Mouse (Mus musculus): ENCODE data around the gene Adra2c. TPM values are rescaled to one million over a fixed set of nuclear protein-coding genes. Genes with fewer than 3 reads are reported as not detected.

Adra2c gene
- polyA plus RNA-seq (2011; ENCODE audit: insufficient read depth, insufficient read length, low replicate concordance, missing spikeins): not detected in 2 replicates

GRCm38 (mm10) chr5:35278019-35278418 is at the start of gene Adra2c:
Gene Adra2c (plus strand): TSS chr5:35278319.
- no peak within 1 kb of the TSS for H3K27ac ChIP-seq (ENCODE audit: control insufficient read depth, insufficient read depth, low read depth, low read length, poor library complexity)
- H3K4me3 ChIP-seq (replicated peaks; ENCODE audit: control insufficient read depth, low read depth, low read length): no peak within 1 kb of the TSS
- WGBS: 30% methylated on average over 3 of the region's 3 CpGs
- TF ChIP-seq CTCF (IDR thresholded peaks at IDR 0.05; ENCODE audit: control insufficient read depth, insufficient read depth, low read length) (no peak), POLR2A (IDR thresholded peaks at IDR 0.05; ENCODE audit: borderline replicate concordance, control insufficient read depth, low read depth, low read length) (no peak)
- no peaks in the 10 kb centered on the region for H3K4me1 ChIP-seq (ENCODE audit: control insufficient read depth, insufficient read depth, low read length)

GRCm38 (mm10) chr5:35233142-35233541 is 45.0 kb upstream of the Adra2c start:
- H3K27ac ChIP-seq (ENCODE audit: control insufficient read depth, insufficient read depth, low read depth, low read length, poor library complexity): no peak overlapping the region
- TF ChIP-seq CTCF (IDR thresholded peaks at IDR 0.05; ENCODE audit: control insufficient read depth, insufficient read depth, low read length): no peak
- TF ChIP-seq POLR2A (IDR thresholded peaks at IDR 0.05; ENCODE audit: borderline replicate concordance, control insufficient read depth, low read depth, low read length): no peak
- H3K4me3 ChIP-seq (replicated peaks; ENCODE audit: control insufficient read depth, low read depth, low read length): no peak overlapping the region
- WGBS: 59% methylated on average over 4 of the region's 4 CpGs
- H3K4me1 ChIP-seq (ENCODE audit: control insufficient read depth, insufficient read depth, low read length): no peaks in the 10 kb centered on the region

- TF ChIP-seq CTCF (IDR thresholded peaks at IDR 0.05; ENCODE audit: control insufficient read depth, insufficient read depth, low read length) (no peak), POLR2A (IDR thresholded peaks at IDR 0.05; ENCODE audit: borderline replicate concordance, control insufficient read depth, low read depth, low read length) (no peak)
- Histone ChIP-seq H3K4me3 (replicated peaks; ENCODE audit: control insufficient read depth, low read depth, low read length) (no peak overlapping the region), H3K4me1 (ENCODE audit: control insufficient read depth, insufficient read depth, low read length) (no peaks in the 10 kb centered on the region), H3K27ac (ENCODE audit: control insufficient read depth, insufficient read depth, low read depth, low read length, poor library complexity) (no peak overlapping the region)
- 78% methylated on average over 4 of the region's 4 CpGs for WGBS
Measured at GRCm38 (mm10) chr5:35237757-35238156, 40.4 kb upstream of the Adra2c start.

- Histone ChIP-seq H3K4me1 (ENCODE audit: control insufficient read depth, insufficient read depth, low read length) (no peaks in the 10 kb centered on the region), H3K4me3 (replicated peaks; ENCODE audit: control insufficient read depth, low read depth, low read length) (no peak overlapping the region), H3K27ac (ENCODE audit: control insufficient read depth, insufficient read depth, low read depth, low read length, poor library complexity) (no peak overlapping the region)
- WGBS: 67% methylated on average over 2 of the region's 2 CpGs
- TF ChIP-seq CTCF (IDR thresholded peaks at IDR 0.05; ENCODE audit: control insufficient read depth, insufficient read depth, low read length): no peak
- no peak for TF ChIP-seq POLR2A (IDR thresholded peaks at IDR 0.05; ENCODE audit: borderline replicate concordance, control insufficient read depth, low read depth, low read length)
Measured at GRCm38 (mm10) chr5:35238627-35239026, 39.5 kb upstream of the Adra2c start.

GRCm38 (mm10) chr5:35241556-35241955 is 36.6 kb upstream of the Adra2c start:
- Histone ChIP-seq H3K27ac (ENCODE audit: control insufficient read depth, insufficient read depth, low read depth, low read length, poor library complexity) (no peak overlapping the region), H3K4me3 (replicated peaks; ENCODE audit: control insufficient read depth, low read depth, low read length) (no peak overlapping the region)
- 57% methylated on average over 3 of the region's 3 CpGs for WGBS

GRCm38 (mm10) chr5:35244204-35244603 is 33.9 kb upstream of the Adra2c start:
- TF ChIP-seq POLR2A (IDR thresholded peaks at IDR 0.05; ENCODE audit: borderline replicate concordance, control insufficient read depth, low read depth, low read length) (no peak), CTCF (IDR thresholded peaks at IDR 0.05; ENCODE audit: control insufficient read depth, insufficient read depth, low read length) (peak; percentile 33; the same call in 1 of the 2 replicates)
- H3K27ac ChIP-seq (ENCODE audit: control insufficient read depth, insufficient read depth, low read depth, low read length, poor library complexity): no peak overlapping the region
- H3K4me1 ChIP-seq (ENCODE audit: control insufficient read depth, insufficient read depth, low read length): no peaks in the 10 kb centered on the region
- H3K4me3 ChIP-seq (replicated peaks; ENCODE audit: control insufficient read depth, low read depth, low read length): no peak overlapping the region
- WGBS: 0% methylated on average over 1 of the region's 1 CpGs

More at GRCm38 (mm10) chr5:35241556-35241955, 36.6 kb upstream of the Adra2c start:
- H3K4me1 ChIP-seq (ENCODE audit: control insufficient read depth, insufficient read depth, low read length): no peaks in the 10 kb centered on the region
- TF ChIP-seq POLR2A (IDR thresholded peaks at IDR 0.05; ENCODE audit: borderline replicate concordance, control insufficient read depth, low read depth, low read length) (no peak), CTCF (IDR thresholded peaks at IDR 0.05; ENCODE audit: control insufficient read depth, insufficient read depth, low read length) (no peak)

GRCm38 (mm10) chr5:35245555-35246273 is 32.4 kb upstream of the Adra2c start:
- 53% methylated on average over 11 of the region's 11 CpGs for WGBS
- TF ChIP-seq CTCF (IDR thresholded peaks at IDR 0.05; ENCODE audit: control insufficient read depth, insufficient read depth, low read length) (no peak), POLR2A (IDR thresholded peaks at IDR 0.05; ENCODE audit: borderline replicate concordance, control insufficient read depth, low read depth, low read length) (no peak)
- Histone ChIP-seq H3K4me1 (ENCODE audit: control insufficient read depth, insufficient read depth, low read length) (no peaks in the 10 kb centered on the region), H3K4me3 (replicated peaks; ENCODE audit: control insufficient read depth, low read depth, low read length) (no peak overlapping the region), H3K27ac (ENCODE audit: control insufficient read depth, insufficient read depth, low read depth, low read length, poor library complexity) (no peak overlapping the region)

GRCm38 (mm10) chr5:35254964-35255716 is 23.0 kb upstream of the Adra2c start:
- WGBS: 55% methylated on average over 5 of the region's 5 CpGs
- Histone ChIP-seq H3K4me1 (ENCODE audit: control insufficient read depth, insufficient read depth, low read length) (no peaks in the 10 kb centered on the region; the same call in 1 of the 2 replicates), H3K4me3 (replicated peaks; ENCODE audit: control insufficient read depth, low read depth, low read length) (no peak overlapping the region), H3K27ac (ENCODE audit: control insufficient read depth, insufficient read depth, low read depth, low read length, poor library complexity) (no peak overlapping the region)
- TF ChIP-seq POLR2A (IDR thresholded peaks at IDR 0.05; ENCODE audit: borderline replicate concordance, control insufficient read depth, low read depth, low read length) (no peak), CTCF (IDR thresholded peaks at IDR 0.05; ENCODE audit: control insufficient read depth, insufficient read depth, low read length) (no peak)

All from bone marrow, adult 2 months (tissue).